Comparison of ENCODE assay signal across 8 mouse cellular contexts in genomic region chr2:151008006-151008405, GRCm38 (mm10). TPM values are rescaled to one million over a fixed set of nuclear protein-coding genes. Genes with fewer than 3 reads are reported as not detected.
A peak's percentile ranks its signal among the peaks of the same experiment; 100 is the strongest.
DNase-seq lines count a peak whose midpoint lies in the region; ATAC-seq and TF ChIP-seq lines count a peak whose summit lies in the region.

No protein-coding gene starts in this region.

- H3K9ac ChIP-seq in liver, embryonic 12.5 days: peak overlapping the region; percentile 95
- peak overlapping the region; percentile 73; the same call in 1 of the 2 replicates for H3K9ac ChIP-seq in stomach, postnatal 0 days (ENCODE audit: low read length)

- H3K4me2 ChIP-seq in liver, embryonic 12.5 days: peak overlapping the region; percentile 93
- H3K4me2 ChIP-seq in stomach, postnatal 0 days (replicated peaks; ENCODE audit: low read depth): peak overlapping the region; percentile 93

- H3K4me1 ChIP-seq in testis, adult 2 months (ENCODE audit: control insufficient read depth, insufficient read depth, low read length): peaks cover 7% of the 10 kb centered on the region
- H3K4me1 ChIP-seq in liver, embryonic 12.5 days: peaks cover 82% of the 10 kb centered on the region
- H3K4me1 ChIP-seq in stomach, postnatal 0 days (replicated peaks; ENCODE audit: control insufficient read depth, insufficient read depth): no peaks in the 10 kb centered on the region

- TF ChIP-seq CTCF in testis, adult 2 months (IDR thresholded peaks at IDR 0.05; ENCODE audit: control insufficient read depth, insufficient read depth, insufficient replicate concordance, low read depth, low read length): no peak
- no peak for TF ChIP-seq CTCF in stomach, postnatal 0 days (IDR thresholded peaks at IDR 0.05; ENCODE audit: low read depth)

- H3K27ac ChIP-seq in testis, adult 2 months (ENCODE audit: control insufficient read depth, insufficient read depth, low read depth, low read length): 0 out of 2 replicates have a peak overlapping the region, but pooled peaks have one; percentile 0
- H3K27ac ChIP-seq in liver, embryonic 12.5 days: peak overlapping the region; percentile 89
- no peak overlapping the region for H3K27ac ChIP-seq in stomach, postnatal 0 days (replicated peaks)

- WGBS in liver, embryonic 12.5 days (ENCODE audit: insufficient replicate concordance): 38% methylated on average over 6 of the region's 6 CpGs
- 41% methylated on average over 6 of the region's 6 CpGs for WGBS in stomach, postnatal 0 days

- no peaks in the 10 kb centered on the region for H3K36me3 ChIP-seq in testis, adult 2 months (ENCODE audit: control insufficient read depth, insufficient read depth, low read length)
- H3K36me3 ChIP-seq in liver, embryonic 12.5 days: no peaks in the 10 kb centered on the region
- H3K36me3 ChIP-seq in stomach, postnatal 0 days (ENCODE audit: control insufficient read depth, insufficient read depth, low read length): no peaks in the 10 kb centered on the region

- no peak for TF ChIP-seq POLR2A in testis, adult 2 months (IDR thresholded peaks at IDR 0.05; ENCODE audit: control insufficient read depth, low read depth, low read length)

- peak overlapping the region; percentile 93 for H3K4me3 ChIP-seq in testis, adult 2 months (ENCODE audit: control insufficient read depth, low read depth, low read length)
- peak overlapping the region; percentile 88 for H3K4me3 ChIP-seq in liver, embryonic 12.5 days
- H3K4me3 ChIP-seq in stomach, postnatal 0 days (ENCODE audit: low read depth, low read length): peak overlapping the region; percentile 70

- no peak for ATAC-seq in liver, embryonic 12.5 days
- no peak for ATAC-seq in stomach, postnatal 0 days (ENCODE audit: low FRiP score, low TSS enrichment)

- TF ChIP-seq EP300 in stomach, postnatal 0 days (optimal IDR thresholded peaks at IDR 0.05): no peak

- DNase-seq in embryo, embryonic 10.5 days (ENCODE audit: low spot score): peak; percentile 17
- no peak for DNase-seq in embryo, embryonic 9.5 days (ENCODE audit: extremely low spot score)
- DNase-seq in testis, postnatal 14 days (ENCODE audit: low spot score): no peak
- no peak for DNase-seq in stomach, postnatal 0 days (ENCODE audit: low spot score)
- DNase-seq in right cerebral cortex, adult 2 months (ENCODE audit: low spot score in 2 of 2): no peak
- DNase-seq in MN1 (ENCODE audit: low spot score): no peak

- no peaks in the 10 kb centered on the region for H3K9me3 ChIP-seq in liver, embryonic 12.5 days (replicated peaks)
- no peaks in the 10 kb centered on the region for H3K9me3 ChIP-seq in stomach, postnatal 0 days (ENCODE audit: control insufficient read depth, low read length)

- no peaks in the 10 kb centered on the region for H3K27me3 ChIP-seq in testis, adult 2 months (ENCODE audit: control insufficient read depth, insufficient read depth, low read length)
- H3K27me3 ChIP-seq in liver, embryonic 12.5 days (replicated peaks): no peaks in the 10 kb centered on the region
- no peaks in the 10 kb centered on the region for H3K27me3 ChIP-seq in stomach, postnatal 0 days (ENCODE audit: control insufficient read depth, insufficient read depth, low read length)

RNA-seq across cellular contexts. Expression of gene Ninl, which starts 31.2 kb away (rescaled TPM):
- 19.7 and 20.2 TPM in 2 replicates for polyA plus RNA-seq in testis, adult 2 months (2012; rRNA removed)
- 18.6 and 18.7 TPM in 2 replicates for polyA plus RNA-seq in liver, embryonic 12.5 days (2016; fragmentation: Nextera tagmentation; extraction: Ambion mirVana)
- 1.9 and 2.3 TPM in 2 replicates for polyA plus RNA-seq in stomach, postnatal 0 days (2015; fragmentation: Nextera tagmentation; extraction: Ambion mirVana)

RNA-seq across cellular contexts. Expression of gene Nanp, which starts 31.2 kb away (rescaled TPM):
- polyA plus RNA-seq in testis, adult 2 months (2012; rRNA removed): 0.81 and 1.4 TPM in 2 replicates
- 74.4 and 76.2 TPM in 2 replicates for polyA plus RNA-seq in liver, embryonic 12.5 days (2016; fragmentation: Nextera tagmentation; extraction: Ambion mirVana)
- polyA plus RNA-seq in stomach, postnatal 0 days (2015; fragmentation: Nextera tagmentation; extraction: Ambion mirVana): 34.1 and 35.5 TPM in 2 replicates

Comparison
In these comparisons a context has a peak if more than half of its experiments do, and no peak if none do; other contexts are left out.
1. RNA of gene Nanp, which starts 31.2 kb away (polyA plus RNA-seq): 74.4 to 76.2 TPM in liver, embryonic 12.5 days and 34.1 to 35.5 TPM in stomach, postnatal 0 days; 0.81 to 1.4 TPM in testis, adult 2 months; every median in the first group is over 10 times any median in the second.
2. Peak in every context shown above with its lines, with median percentiles within 50 percentile points of each other: H3K4me3 ChIP-seq.